Mouse (Mus musculus): ENCODE results near the gene Tmem175. TPM values are rescaled to one million over a fixed set of nuclear protein-coding genes. Genes with fewer than 3 reads are reported as not detected.

Gene Tmem175
- polyA plus RNA-seq, 1 experiment from 2014 or later: 16.5 TPM

GRCm38 (mm10) chr5:108677605-108678295 is 48.2 kb downstream of the Tmem175 start:
- Histone ChIP-seq H3K4me1 (ENCODE audit: control insufficient read depth, insufficient read depth, low read length) (peaks cover 7% of the 10 kb centered on the region), H3K9ac (ENCODE audit: low read length) (peak overlapping the region; percentile 61), H3K4me2 (ENCODE audit: low read depth, severe bottlenecking) (peak overlapping the region; percentile 53), H3K36me3 (ENCODE audit: control insufficient read depth, insufficient read depth, low read length) (0 out of 2 replicates have a peak, but pooled peaks cover 2% of the 10 kb centered on the region), H3K27ac (replicated peaks; ENCODE audit: low read depth, low read length) (peak overlapping the region; percentile 48), H3K27me3 (ENCODE audit: control insufficient read depth, insufficient read depth, low read length) (no peaks in the 10 kb centered on the region), H3K4me3 (ENCODE audit: low read depth, low read length) (peak overlapping the region; percentile 25), H3K9me3 (ENCODE audit: control insufficient read depth, low read length) (no peaks in the 10 kb centered on the region)
- DNase-seq (ENCODE audit: low spot score) (peak; percentile 81), ATAC-seq (ENCODE audit: insufficient number of reproducible peaks, low FRiP score, low TSS enrichment, low read depth) (peak; percentile 80)
- 4% methylated on average over 25 of the region's 25 CpGs for WGBS

- no peaks in the 10 kb centered on the region for H3K9me3 ChIP-seq (ENCODE audit: control insufficient read depth, low read length)
- H3K4me1 ChIP-seq (ENCODE audit: control insufficient read depth, insufficient read depth, low read length): peaks cover 7% of the 10 kb centered on the region
- ATAC-seq (ENCODE audit: insufficient number of reproducible peaks, low FRiP score, low TSS enrichment, low read depth) (no peak), DNase-seq (ENCODE audit: low spot score) (no peak)
- no peak overlapping the region for H3K27ac ChIP-seq (replicated peaks; ENCODE audit: low read depth, low read length)
- no peak overlapping the region for H3K9ac ChIP-seq (ENCODE audit: low read length)
- H3K36me3 ChIP-seq (ENCODE audit: control insufficient read depth, insufficient read depth, low read length): 0 out of 2 replicates have a peak, but pooled peaks cover 2% of the 10 kb centered on the region
- no peak overlapping the region for H3K4me3 ChIP-seq (ENCODE audit: low read depth, low read length)
- no peak overlapping the region for H3K4me2 ChIP-seq (ENCODE audit: low read depth, severe bottlenecking)
- WGBS: 87% methylated on average over 6 of the region's 6 CpGs
- H3K27me3 ChIP-seq (ENCODE audit: control insufficient read depth, insufficient read depth, low read length): no peaks in the 10 kb centered on the region
Measured at GRCm38 (mm10) chr5:108678296-108678854, 48.8 kb downstream of the Tmem175 start.

GRCm38 (mm10) chr5:108679909-108680308 is 50.3 kb downstream of the Tmem175 start:
- H3K4me2 ChIP-seq (ENCODE audit: low read depth, severe bottlenecking): no peak overlapping the region
- no peak for ATAC-seq (ENCODE audit: insufficient number of reproducible peaks, low FRiP score, low TSS enrichment, low read depth)
- H3K27me3 ChIP-seq (ENCODE audit: control insufficient read depth, insufficient read depth, low read length): no peaks in the 10 kb centered on the region
- no peaks in the 10 kb centered on the region for H3K9me3 ChIP-seq (ENCODE audit: control insufficient read depth, low read length)
- H3K4me1 ChIP-seq (ENCODE audit: control insufficient read depth, insufficient read depth, low read length): peaks cover 7% of the 10 kb centered on the region
- 50% methylated on average over 3 of the region's 3 CpGs for WGBS
- H3K27ac ChIP-seq (replicated peaks; ENCODE audit: low read depth, low read length): no peak overlapping the region
- H3K36me3 ChIP-seq (ENCODE audit: control insufficient read depth, insufficient read depth, low read length): no peaks in the 10 kb centered on the region
- no peak for DNase-seq (ENCODE audit: low spot score)
- H3K9ac ChIP-seq (ENCODE audit: low read length): no peak overlapping the region
- no peak overlapping the region for H3K4me3 ChIP-seq (ENCODE audit: low read depth, low read length)

DNA sequence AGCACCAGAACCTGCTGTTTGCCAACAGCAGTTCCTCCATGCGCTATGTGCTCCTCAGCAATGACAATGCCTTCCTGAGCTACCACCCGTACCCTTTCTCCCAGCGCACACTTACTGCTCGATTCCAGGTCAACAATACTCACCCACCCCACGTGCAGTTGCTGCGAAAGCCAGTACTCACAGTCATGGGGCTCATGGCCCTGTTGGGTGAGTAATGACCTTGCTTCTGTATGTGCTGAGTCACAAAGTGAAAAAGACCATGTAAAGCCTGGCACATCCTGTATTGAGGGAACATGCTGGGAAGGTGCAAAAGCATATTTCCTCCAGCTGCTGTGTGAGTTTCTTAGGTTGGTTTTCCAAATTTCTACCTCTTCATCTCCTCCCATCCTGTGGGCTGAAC is 51.3 kb downstream of the Tmem175 start:
- H3K9ac ChIP-seq (ENCODE audit: low read length): no peak overlapping the region
- 93% methylated on average over 6 of the region's 6 CpGs for WGBS
- ATAC-seq (ENCODE audit: insufficient number of reproducible peaks, low FRiP score, low TSS enrichment, low read depth): no peak
- no peak overlapping the region for H3K4me3 ChIP-seq (ENCODE audit: low read depth, low read length)
- no peak overlapping the region for H3K4me2 ChIP-seq (ENCODE audit: low read depth, severe bottlenecking)
- no peaks in the 10 kb centered on the region for H3K9me3 ChIP-seq (ENCODE audit: control insufficient read depth, low read length)
- peaks cover 7% of the 10 kb centered on the region for H3K4me1 ChIP-seq (ENCODE audit: control insufficient read depth, insufficient read depth, low read length)
- no peaks in the 10 kb centered on the region for H3K36me3 ChIP-seq (ENCODE audit: control insufficient read depth, insufficient read depth, low read length)
- no peak overlapping the region for H3K27ac ChIP-seq (replicated peaks; ENCODE audit: low read depth, low read length)
- no peaks in the 10 kb centered on the region for H3K27me3 ChIP-seq (ENCODE audit: control insufficient read depth, insufficient read depth, low read length)
- no peak for DNase-seq (ENCODE audit: low spot score)

- DNase-seq (ENCODE audit: low spot score) (no peak), ATAC-seq (ENCODE audit: insufficient number of reproducible peaks, low FRiP score, low TSS enrichment, low read depth) (no peak)
- Histone ChIP-seq H3K9ac (ENCODE audit: low read length) (no peak overlapping the region), H3K4me3 (ENCODE audit: low read depth, low read length) (no peak overlapping the region), H3K27me3 (ENCODE audit: control insufficient read depth, insufficient read depth, low read length) (no peaks in the 10 kb centered on the region), H3K36me3 (ENCODE audit: control insufficient read depth, insufficient read depth, low read length) (no peaks in the 10 kb centered on the region), H3K4me1 (ENCODE audit: control insufficient read depth, insufficient read depth, low read length) (peaks cover 15% of the 10 kb centered on the region), H3K27ac (replicated peaks; ENCODE audit: low read depth, low read length) (no peak overlapping the region), H3K9me3 (ENCODE audit: control insufficient read depth, low read length) (no peaks in the 10 kb centered on the region), H3K4me2 (ENCODE audit: low read depth, severe bottlenecking) (no peak overlapping the region)
- WGBS: 79% methylated on average over 5 of the region's 5 CpGs
Measured at GRCm38 (mm10) chr5:108689091-108689490, 59.5 kb downstream of the Tmem175 start.

- Histone ChIP-seq H3K4me3 (ENCODE audit: low read depth, low read length) (no peak overlapping the region), H3K9ac (ENCODE audit: low read length) (no peak overlapping the region), H3K4me2 (ENCODE audit: low read depth, severe bottlenecking) (no peak overlapping the region), H3K36me3 (ENCODE audit: control insufficient read depth, insufficient read depth, low read length) (no peaks in the 10 kb centered on the region), H3K27ac (replicated peaks; ENCODE audit: low read depth, low read length) (no peak overlapping the region), H3K4me1 (ENCODE audit: control insufficient read depth, insufficient read depth, low read length) (peaks cover 25% of the 10 kb centered on the region), H3K27me3 (ENCODE audit: control insufficient read depth, insufficient read depth, low read length) (no peaks in the 10 kb centered on the region), H3K9me3 (ENCODE audit: control insufficient read depth, low read length) (no peaks in the 10 kb centered on the region)
- WGBS: 74% methylated on average over 4 of the region's 4 CpGs
- ATAC-seq (ENCODE audit: insufficient number of reproducible peaks, low FRiP score, low TSS enrichment, low read depth): no peak
- DNase-seq (ENCODE audit: low spot score): no peak
Measured at GRCm38 (mm10) chr5:108691152-108691551, 61.6 kb downstream of the Tmem175 start.

GRCm38 (mm10) chr5:108692271-108692670 is 62.7 kb downstream of the Tmem175 start, which contains the start of gene Fgfrl1:
Gene Fgfrl1, plus strand, starts transcription at chr5:108692382.
- Histone ChIP-seq H3K4me3 (ENCODE audit: low read depth, low read length) (peak within 1 kb of the TSS; percentile 86), H3K9ac (ENCODE audit: low read length) (no peak within 1 kb of the TSS; the same call in 1 of the 2 replicates), H3K4me1 (ENCODE audit: control insufficient read depth, insufficient read depth, low read length) (peaks cover 35% of the 10 kb centered on the region), H3K9me3 (ENCODE audit: control insufficient read depth, low read length) (no peaks in the 10 kb centered on the region), H3K4me2 (ENCODE audit: low read depth, severe bottlenecking) (peak within 1 kb of the TSS; percentile 74), H3K27me3 (ENCODE audit: control insufficient read depth, insufficient read depth, low read length) (no peaks in the 10 kb centered on the region), H3K36me3 (ENCODE audit: control insufficient read depth, insufficient read depth, low read length) (no peaks in the 10 kb centered on the region), H3K27ac (replicated peaks; ENCODE audit: low read depth, low read length) (no peak within 1 kb of the TSS)
- DNase-seq (ENCODE audit: low spot score): peak; percentile 78
- ATAC-seq (ENCODE audit: insufficient number of reproducible peaks, low FRiP score, low TSS enrichment, low read depth): peak; percentile 19; the same call in 1 of the 2 replicates
- under 1% methylated on average over 15 of the region's 18 CpGs for WGBS

DNA sequence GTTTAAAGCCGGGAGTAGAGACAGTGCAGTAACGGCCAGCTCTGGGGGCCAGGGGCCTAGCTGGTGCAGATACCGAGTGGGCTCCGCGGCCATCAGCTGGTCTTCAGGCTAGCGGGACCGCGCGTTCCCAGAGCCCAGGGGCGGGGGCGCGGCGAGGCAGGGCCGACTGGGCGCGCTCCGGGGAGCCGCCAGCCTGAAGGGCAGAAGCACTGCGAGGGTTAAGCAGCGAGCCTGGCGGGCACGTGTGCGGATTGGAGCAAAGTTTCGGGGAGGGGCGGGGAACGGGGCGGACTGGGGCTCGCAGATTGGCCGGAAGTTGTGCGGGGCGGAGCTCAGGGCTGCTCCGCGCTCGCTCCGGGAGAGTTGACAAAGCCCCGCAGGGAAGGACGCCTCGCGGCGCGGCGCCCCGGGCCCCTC is 64.3 kb downstream of the Tmem175 start:
- 0% methylated on average over 27 of the region's 43 CpGs for WGBS
- peak overlapping the region; percentile 89 for H3K9ac ChIP-seq (ENCODE audit: low read length)
- ATAC-seq (ENCODE audit: insufficient number of reproducible peaks, low FRiP score, low TSS enrichment, low read depth) (peak; percentile 91), DNase-seq (ENCODE audit: low spot score) (peak; percentile 92)
- no peaks in the 10 kb centered on the region for H3K36me3 ChIP-seq (ENCODE audit: control insufficient read depth, insufficient read depth, low read length)
- H3K27ac ChIP-seq (replicated peaks; ENCODE audit: low read depth, low read length): peak overlapping the region; percentile 65; the same call in 1 of the 2 replicates
- peak overlapping the region; percentile 74 for H3K4me2 ChIP-seq (ENCODE audit: low read depth, severe bottlenecking)
- H3K27me3 ChIP-seq (ENCODE audit: control insufficient read depth, insufficient read depth, low read length): no peaks in the 10 kb centered on the region
- H3K4me1 ChIP-seq (ENCODE audit: control insufficient read depth, insufficient read depth, low read length): peaks cover 49% of the 10 kb centered on the region
- H3K9me3 ChIP-seq (ENCODE audit: control insufficient read depth, low read length): no peaks in the 10 kb centered on the region
- peak overlapping the region; percentile 86 for H3K4me3 ChIP-seq (ENCODE audit: low read depth, low read length)
